Mouse (Mus musculus) bone marrow, adult 2 months (tissue): ENCODE results near the gene Csrnp2.

Experiments
- CTCF ChIP-seq: fragments of 200-500 bp; IDR thresholded peaks from 2 replicates; pipeline ENCODE4 v1.5.1; 2011; ENCODE audit warnings: low read length, control low read depth; ENCODE audit not compliant: control insufficient read depth, insufficient read depth
- POLR2A ChIP-seq: fragments of 200-500 bp; IDR thresholded peaks from 2 replicates; pipeline ENCODE4 v1.6.1; 2011; ENCODE audit warnings: low read depth, mild to moderate bottlenecking, control low read depth, low read length, borderline replicate concordance; ENCODE audit not compliant: control insufficient read depth

- TF ChIP-seq POLR2A (no peak), CTCF (peak; percentile 24; the same call in 1 of the 2 replicates)
These were observed 37.2 kb downstream of the Csrnp2 start for GRCm38 (mm10) chr15:100458055-100458454.
